Mouse (Mus musculus): ENCODE measurements around the gene Olfr464. TPM values are rescaled to one million over a fixed set of nuclear protein-coding genes. Genes with fewer than 3 reads are reported as not detected.

Gene Olfr464
- polyA plus RNA-seq, 1 experiment from 2014 or later = not detected

Other genes with a start within 250 kb of the Olfr464 start
- 207 and 209 TPM in 2 replicates for gene Supt4a, start 183.4 kb downstream of the Olfr464 start, polyA plus RNA-seq (2016; fragmentation: Nextera tagmentation; extraction: Ambion mirVana)
- gene Tspoap1, start 160.4 kb downstream of the Olfr464 start, polyA plus RNA-seq (2016; fragmentation: Nextera tagmentation; extraction: Ambion mirVana) = 5.9 and 6.2 TPM in 2 replicates
- gene Mpo, start 127.4 kb downstream of the Olfr464 start, polyA plus RNA-seq (2016; fragmentation: Nextera tagmentation; extraction: Ambion mirVana) = 209 and 217 TPM in 2 replicates
- not detected in 2 replicates for gene Lpo, start 92.7 kb downstream of the Olfr464 start, polyA plus RNA-seq (2016; fragmentation: Nextera tagmentation; extraction: Ambion mirVana)
- 3.9 and 4.3 TPM in 2 replicates for gene Mks1, start 67.8 kb downstream of the Olfr464 start, polyA plus RNA-seq (2016; fragmentation: Nextera tagmentation; extraction: Ambion mirVana)
- gene Epx, start 45.4 kb downstream of the Olfr464 start, polyA plus RNA-seq (2016; fragmentation: Nextera tagmentation; extraction: Ambion mirVana) = 1.3 and 3.8 TPM in 2 replicates
- not detected in 2 replicates for gene Olfr462, start 28.7 kb downstream of the Olfr464 start, polyA plus RNA-seq (2016; fragmentation: Nextera tagmentation; extraction: Ambion mirVana)
- gene Olfr463, start 23.6 kb downstream of the Olfr464 start, polyA plus RNA-seq (2016; fragmentation: Nextera tagmentation; extraction: Ambion mirVana) = not detected in 2 replicates
- 14.3 and 15.5 TPM in 2 replicates for gene Dynll2, start 66.6 kb upstream of the Olfr464 start, polyA plus RNA-seq (2016; fragmentation: Nextera tagmentation; extraction: Ambion mirVana)
- 272 and 273 TPM in 2 replicates for gene Srsf1, start 126.4 kb upstream of the Olfr464 start, polyA plus RNA-seq (2016; fragmentation: Nextera tagmentation; extraction: Ambion mirVana)
- 14.6 TPM in 2 replicates for gene Vezf1, start 147.3 kb upstream of the Olfr464 start, polyA plus RNA-seq (2016; fragmentation: Nextera tagmentation; extraction: Ambion mirVana)
- gene Cuedc1, start 177.1 kb upstream of the Olfr464 start, polyA plus RNA-seq (2016; fragmentation: Nextera tagmentation; extraction: Ambion mirVana) = 3.4 and 4.6 TPM in 2 replicates

Measured in liver, embryonic 12.5 days (tissue).